Mouse (Mus musculus): ENCODE results near the gene Susd6. TPM values are rescaled to one million over a fixed set of nuclear protein-coding genes. Genes with fewer than 3 reads are reported as not detected.
"Not testable (repeated sequence)": the region's sequence is repeated elsewhere in the genome, so short reads cannot be mapped to it uniquely, and the experiment has no call there.

Susd6 gene
- polyA plus RNA-seq, 1 experiment from 2014 or later: 16.1 TPM

DNA sequence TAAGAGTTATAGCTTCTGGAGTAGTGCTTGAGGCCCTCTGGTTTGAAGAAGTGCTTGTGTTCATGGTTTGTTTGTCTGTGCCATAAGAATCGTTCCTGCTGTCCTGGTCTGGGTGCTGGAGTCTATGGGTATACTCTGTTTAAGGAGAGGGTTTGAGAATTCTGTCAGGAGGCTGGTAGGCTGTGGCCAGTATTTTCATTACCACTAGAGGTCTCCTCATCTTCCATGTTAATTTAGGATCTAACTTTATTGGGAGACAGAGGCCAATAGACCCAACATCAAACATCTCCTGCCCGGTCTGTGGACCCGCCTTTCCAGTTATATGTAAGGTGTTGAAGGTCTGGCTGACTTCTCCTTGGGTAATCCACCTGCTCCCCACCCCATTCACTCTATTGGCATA lies 7.4 kb upstream of the Susd6 start:
- Histone ChIP-seq H3K36me3 (ENCODE audit: insufficient read depth, low read length) (no peaks in the 10 kb centered on the region), H3K4me3 (replicated peaks; ENCODE audit: low read depth, low read length) (no peak overlapping the region), H3K9me3 (replicated peaks; ENCODE audit: low read length) (no peaks in the 10 kb centered on the region), H3K27ac (no peak overlapping the region), H3K4me2 (ENCODE audit: low read length) (no peak overlapping the region), H3K27me3 (ENCODE audit: insufficient read depth, low read length) (no peaks in the 10 kb centered on the region), H3K9ac (ENCODE audit: low read depth, low read length) (no peak overlapping the region), H3K4me1 (replicated peaks; ENCODE audit: insufficient read depth, low read length) (no peaks in the 10 kb centered on the region)
- DNase-seq (ENCODE audit: low spot score) (peak; percentile 40), ATAC-seq (replicated peaks; ENCODE audit: low FRiP score, low read depth) (no peak)
- TF ChIP-seq CTCF (IDR thresholded peaks at IDR 0.05; ENCODE audit: low read depth): peak; percentile 65
- WGBS: 50% methylated on average over 3 of the region's 3 CpGs

DNA sequence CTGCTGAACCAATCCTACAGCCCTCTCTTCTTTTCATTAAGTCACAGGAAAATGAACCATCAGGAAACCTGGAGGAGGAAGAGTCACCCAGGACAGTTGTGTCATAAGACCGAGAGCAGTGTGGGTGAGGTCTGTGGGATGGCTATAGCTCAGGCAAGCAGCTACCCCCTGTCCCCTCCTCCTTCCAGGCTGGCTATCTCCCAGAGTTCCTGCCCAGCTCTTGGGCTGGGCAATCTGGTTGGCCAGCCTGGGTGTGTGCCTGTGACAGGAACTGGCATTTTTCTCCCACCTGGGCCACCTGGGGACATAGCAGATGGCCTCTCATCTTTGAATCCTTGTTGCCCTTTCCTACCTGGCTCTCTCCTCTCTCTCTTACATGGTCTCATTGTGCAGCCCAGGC lies 6.4 kb upstream of the Susd6 start:
- no peak for TF ChIP-seq CTCF (IDR thresholded peaks at IDR 0.05; ENCODE audit: low read depth)
- Histone ChIP-seq H3K9ac (ENCODE audit: low read depth, low read length) (no peak overlapping the region), H3K4me2 (ENCODE audit: low read length) (no peak overlapping the region), H3K4me1 (replicated peaks; ENCODE audit: insufficient read depth, low read length) (no peaks in the 10 kb centered on the region), H3K4me3 (replicated peaks; ENCODE audit: low read depth, low read length) (no peak overlapping the region), H3K9me3 (replicated peaks; ENCODE audit: low read length) (no peaks in the 10 kb centered on the region), H3K36me3 (ENCODE audit: insufficient read depth, low read length) (no peaks in the 10 kb centered on the region), H3K27me3 (ENCODE audit: insufficient read depth, low read length) (no peaks in the 10 kb centered on the region), H3K27ac (no peak overlapping the region)
- WGBS: 75% methylated on average over 1 of the region's 1 CpGs
- ATAC-seq (replicated peaks; ENCODE audit: low FRiP score, low read depth) (no peak), DNase-seq (ENCODE audit: low spot score) (no peak)

DNA sequence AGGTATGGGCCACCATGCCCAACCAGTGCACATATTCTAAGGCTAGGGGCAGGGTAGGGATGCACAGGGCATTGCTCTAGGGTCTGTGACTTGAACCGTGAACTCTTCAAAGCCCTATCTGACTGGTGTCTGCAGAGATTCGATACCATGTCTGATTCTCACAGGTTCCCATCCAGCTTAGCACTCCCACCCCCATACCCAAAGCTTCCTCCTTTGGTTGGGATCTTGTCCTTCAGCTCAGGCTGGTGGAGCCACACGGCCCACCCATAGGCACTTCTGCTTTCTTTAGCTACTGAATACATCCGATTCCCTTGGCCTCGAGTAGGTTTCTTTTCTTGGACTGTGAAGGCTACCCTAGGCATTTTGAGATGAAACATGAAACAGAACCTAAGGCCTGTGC lies 5.3 kb upstream of the Susd6 start:
- H3K36me3 ChIP-seq (ENCODE audit: insufficient read depth, low read length): no peaks in the 10 kb centered on the region
- TF ChIP-seq CTCF (IDR thresholded peaks at IDR 0.05; ENCODE audit: low read depth): no peak
- no peak overlapping the region for H3K27ac ChIP-seq
- no peaks in the 10 kb centered on the region for H3K9me3 ChIP-seq (replicated peaks; ENCODE audit: low read length)
- no peak overlapping the region for H3K4me3 ChIP-seq (replicated peaks; ENCODE audit: low read depth, low read length)
- WGBS: 81% methylated on average over 5 of the region's 5 CpGs
- ATAC-seq (replicated peaks; ENCODE audit: low FRiP score, low read depth): no peak
- no peak for DNase-seq (ENCODE audit: low spot score)
- H3K27me3 ChIP-seq (ENCODE audit: insufficient read depth, low read length): no peaks in the 10 kb centered on the region
- H3K9ac ChIP-seq (ENCODE audit: low read depth, low read length): no peak overlapping the region
- peaks cover 4% of the 10 kb centered on the region; the same call in 1 of the 2 replicates for H3K4me1 ChIP-seq (replicated peaks; ENCODE audit: insufficient read depth, low read length)
- H3K4me2 ChIP-seq (ENCODE audit: low read length): no peak overlapping the region

DNA sequence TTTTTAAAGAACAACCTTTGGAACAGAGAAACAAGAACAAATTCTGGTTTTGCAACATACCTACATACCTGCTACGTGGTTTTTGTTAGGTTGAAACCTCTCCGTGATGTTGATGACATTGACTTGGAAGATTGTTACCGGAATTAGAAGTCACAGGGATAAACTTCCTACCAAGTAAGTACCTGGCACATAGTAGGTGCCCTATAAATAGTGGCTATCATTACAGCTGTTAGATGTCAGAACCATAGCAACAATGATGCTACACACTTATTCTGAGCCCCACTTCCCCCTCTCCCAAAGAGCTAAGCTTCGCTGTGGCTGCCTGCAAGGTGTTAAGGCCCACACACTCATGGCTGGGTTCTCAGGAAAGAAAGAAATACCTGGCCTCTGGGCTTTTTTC lies 4.7 kb upstream of the Susd6 start:
- TF ChIP-seq CTCF (IDR thresholded peaks at IDR 0.05; ENCODE audit: low read depth): no peak

DNA sequence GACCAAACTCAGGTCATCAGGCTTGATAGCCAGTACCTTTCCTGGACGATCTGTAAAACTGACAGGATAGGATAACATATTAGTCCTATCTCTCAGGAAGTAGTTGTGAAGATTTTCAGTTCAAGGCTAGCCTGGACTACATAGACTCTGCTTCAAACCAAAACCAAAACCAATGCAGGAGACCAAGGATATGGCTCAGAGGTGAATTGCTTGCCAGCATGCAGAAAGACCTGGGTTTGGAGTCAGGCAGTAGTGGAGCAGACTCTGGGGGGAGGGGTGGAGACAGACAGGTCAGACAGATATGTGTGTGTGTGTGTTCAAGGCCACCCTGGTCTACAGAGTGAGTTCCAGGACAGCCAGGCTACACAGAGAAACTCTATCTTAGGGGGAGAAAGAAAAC lies 3.7 kb upstream of the Susd6 start:
- Histone ChIP-seq H3K9ac (ENCODE audit: low read depth, low read length) (no peak overlapping the region), H3K36me3 (ENCODE audit: insufficient read depth, low read length) (no peaks in the 10 kb centered on the region), H3K4me1 (replicated peaks; ENCODE audit: insufficient read depth, low read length) (peaks cover 4% of the 10 kb centered on the region; the same call in 1 of the 2 replicates), H3K27me3 (ENCODE audit: insufficient read depth, low read length) (no peaks in the 10 kb centered on the region), H3K4me2 (ENCODE audit: low read length) (no peak overlapping the region), H3K9me3 (replicated peaks; ENCODE audit: low read length) (no peaks in the 10 kb centered on the region), H3K4me3 (replicated peaks; ENCODE audit: low read depth, low read length) (no peak overlapping the region), H3K27ac (no peak overlapping the region)
- no peak for TF ChIP-seq CTCF (IDR thresholded peaks at IDR 0.05; ENCODE audit: low read depth)
- DNase-seq (ENCODE audit: low spot score): no peak
- no peak for ATAC-seq (replicated peaks; ENCODE audit: low FRiP score, low read depth)
- WGBS: 68% methylated on average over 1 of the region's 1 CpGs

More for the DNA sequence above, 4.7 kb upstream of the Susd6 start:
- no peak overlapping the region for H3K27ac ChIP-seq
- no peak for DNase-seq (ENCODE audit: low spot score)
- H3K36me3 ChIP-seq (ENCODE audit: insufficient read depth, low read length): no peaks in the 10 kb centered on the region
- no peaks in the 10 kb centered on the region for H3K9me3 ChIP-seq (replicated peaks; ENCODE audit: low read length)
- H3K27me3 ChIP-seq (ENCODE audit: insufficient read depth, low read length): no peaks in the 10 kb centered on the region
- ATAC-seq (replicated peaks; ENCODE audit: low FRiP score, low read depth): no peak
- H3K4me3 ChIP-seq (replicated peaks; ENCODE audit: low read depth, low read length): no peak overlapping the region
- WGBS: 88% methylated on average over 4 of the region's 4 CpGs
- H3K9ac ChIP-seq (ENCODE audit: low read depth, low read length): no peak overlapping the region
- H3K4me2 ChIP-seq (ENCODE audit: low read length): no peak overlapping the region
- peaks cover 4% of the 10 kb centered on the region; the same call in 1 of the 2 replicates for H3K4me1 ChIP-seq (replicated peaks; ENCODE audit: insufficient read depth, low read length)

DNA sequence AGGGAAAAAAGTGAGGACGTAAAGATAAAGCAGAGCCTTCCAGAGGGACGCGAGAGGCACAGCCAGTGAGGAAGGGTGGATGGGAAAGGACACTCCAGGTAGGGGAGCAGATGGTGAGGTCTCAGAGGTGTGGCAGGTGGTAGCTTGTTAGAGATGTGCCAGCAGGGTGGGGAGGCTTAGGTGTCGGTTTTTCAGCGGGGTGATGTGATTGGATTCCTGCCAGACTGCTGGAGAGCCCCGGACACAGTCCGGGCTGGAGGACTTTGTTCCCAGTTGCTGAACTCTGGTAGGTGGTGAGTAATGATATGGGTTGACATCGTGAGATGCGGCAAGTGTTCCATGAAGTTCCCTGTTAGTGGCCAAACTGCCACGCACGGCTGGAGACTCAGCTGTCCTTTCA lies 2.7 kb upstream of the Susd6 start:
- Histone ChIP-seq H3K4me2 (ENCODE audit: low read length) (no peak overlapping the region), H3K36me3 (ENCODE audit: insufficient read depth, low read length) (no peaks in the 10 kb centered on the region), H3K4me3 (replicated peaks; ENCODE audit: low read depth, low read length) (no peak overlapping the region), H3K4me1 (replicated peaks; ENCODE audit: insufficient read depth, low read length) (peaks cover 4% of the 10 kb centered on the region; the same call in 1 of the 2 replicates), H3K27ac (no peak overlapping the region), H3K9me3 (replicated peaks; ENCODE audit: low read length) (no peaks in the 10 kb centered on the region), H3K9ac (ENCODE audit: low read depth, low read length) (no peak overlapping the region), H3K27me3 (ENCODE audit: insufficient read depth, low read length) (no peaks in the 10 kb centered on the region)
- peak; percentile 27 for DNase-seq (ENCODE audit: low spot score)
- TF ChIP-seq CTCF (IDR thresholded peaks at IDR 0.05; ENCODE audit: low read depth): no peak
- peak; percentile 59 for ATAC-seq (replicated peaks; ENCODE audit: low FRiP score, low read depth)
- WGBS: 32% methylated on average over 11 of the region's 11 CpGs

DNA sequence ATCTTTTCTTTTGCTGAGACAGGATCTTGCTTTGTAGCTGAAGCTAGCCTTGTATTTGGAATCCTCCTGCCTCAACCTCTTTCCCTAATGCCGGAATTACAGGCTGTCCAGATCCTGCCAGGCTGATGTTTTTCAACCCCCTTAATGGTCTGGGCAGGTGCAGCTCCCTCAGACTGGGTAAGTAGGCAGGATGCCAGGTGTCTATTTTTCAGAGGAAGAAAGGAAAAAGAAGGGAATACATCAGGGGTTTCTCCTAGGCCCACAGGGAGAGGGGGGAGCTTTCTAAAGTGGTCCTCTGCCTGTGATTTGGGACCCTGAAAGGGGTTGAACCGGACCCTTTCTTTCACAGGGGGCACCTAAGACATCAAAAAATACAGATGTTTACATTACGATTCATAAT lies 2.1 kb upstream of the Susd6 start:
- Histone ChIP-seq H3K27ac (peak overlapping the region; percentile 33; the same call in 1 of the 2 replicates), H3K4me2 (ENCODE audit: low read length) (no peak overlapping the region), H3K9me3 (replicated peaks; ENCODE audit: low read length) (no peaks in the 10 kb centered on the region), H3K36me3 (ENCODE audit: insufficient read depth, low read length) (no peaks in the 10 kb centered on the region), H3K27me3 (ENCODE audit: insufficient read depth, low read length) (no peaks in the 10 kb centered on the region), H3K9ac (ENCODE audit: low read depth, low read length) (no peak overlapping the region), H3K4me3 (replicated peaks; ENCODE audit: low read depth, low read length) (no peak overlapping the region), H3K4me1 (replicated peaks; ENCODE audit: insufficient read depth, low read length) (peaks cover 8% of the 10 kb centered on the region; the same call in 1 of the 2 replicates)
- 83% methylated on average over 3 of the region's 3 CpGs for WGBS
- ATAC-seq (replicated peaks; ENCODE audit: low FRiP score, low read depth): no peak
- DNase-seq (ENCODE audit: low spot score): no peak
- TF ChIP-seq CTCF (IDR thresholded peaks at IDR 0.05; ENCODE audit: low read depth): no peak

DNA sequence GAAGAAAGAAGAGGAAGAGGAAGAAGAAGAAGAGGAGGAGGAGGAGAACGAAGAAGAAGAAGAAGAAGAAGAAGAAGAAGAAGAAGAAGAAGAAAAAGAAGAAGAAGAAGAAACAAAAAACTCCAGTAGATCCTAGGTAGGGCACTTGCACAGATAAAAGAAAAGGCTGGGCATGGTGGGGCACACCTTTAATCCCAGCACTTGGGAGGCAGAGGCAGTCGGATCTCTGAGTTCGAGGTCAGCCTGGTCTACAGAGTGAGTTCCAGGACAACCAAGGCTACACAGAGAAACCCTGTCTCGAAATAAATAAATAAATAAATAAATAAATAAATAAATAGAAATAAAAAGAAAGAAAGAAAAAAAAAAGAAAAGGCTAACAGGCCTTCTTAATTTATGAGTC lies 1.0 kb upstream of the Susd6 start:
- DNase-seq (ENCODE audit: low spot score); H3K9me3 ChIP-seq (replicated peaks; ENCODE audit: low read length); H3K4me2 ChIP-seq (ENCODE audit: low read length); H3K36me3 ChIP-seq (ENCODE audit: insufficient read depth, low read length); ATAC-seq (replicated peaks; ENCODE audit: low FRiP score, low read depth); H3K27ac ChIP-seq; H3K4me1 ChIP-seq (replicated peaks; ENCODE audit: insufficient read depth, low read length); H3K27me3 ChIP-seq (ENCODE audit: insufficient read depth, low read length); H3K4me3 ChIP-seq (replicated peaks; ENCODE audit: low read depth, low read length); H3K9ac ChIP-seq (ENCODE audit: low read depth, low read length): not testable (repeated sequence)
- WGBS: 85% methylated on average over 4 of the region's 4 CpGs

Data from kidney, postnatal 0 days (tissue).